Mouse (Mus musculus) hindlimb bud, embryonic 11.5 days (tissue): ENCODE results near the gene Amt.
"Not testable (repeated sequence)": the region's sequence is repeated elsewhere in the genome, so short reads cannot be mapped to it uniquely, and the experiment has no call there.

Experiments
- DNase-seq: peaks from one replicate; pipeline ENCODE4 v3.0.0-alpha.2; 2012; ENCODE audit warnings: low read depth, low spot score; ENCODE audit errors: extremely low spot score

The Amt gene

GRCm38 (mm10) chr9:108280071-108280828 is 16.4 kb upstream of the Amt start:
- DNase-seq = no peak

- no peak for DNase-seq
Observed at GRCm38 (mm10) chr9:108284410-108284809, 12.2 kb upstream of the Amt start.

GRCm38 (mm10) chr9:108287526-108288238 is 9.0 kb upstream of the Amt start:
- DNase-seq = not testable (repeated sequence)

GRCm38 (mm10) chr9:108289347-108289746 is 7.3 kb upstream of the Amt start:
- DNase-seq = no peak

GRCm38 (mm10) chr9:108290016-108290750 is 6.5 kb upstream of the Amt start, which contains the start of gene Nicn1:
Gene Nicn1, plus strand, starts transcription at chr9:108290429.
- DNase-seq = peak; percentile 92

- DNase-seq = no peak
Observed at GRCm38 (mm10) chr9:108290773-108291172, 5.9 kb upstream of the Amt start.

GRCm38 (mm10) chr9:108301853-108302252 is 5.2 kb downstream of the Amt start:
- no peak for DNase-seq

GRCm38 (mm10) chr9:108304716-108305115 is 8.1 kb downstream of the Amt start:
- no peak for DNase-seq

- no peak for DNase-seq
Observed at GRCm38 (mm10) chr9:108305170-108305569, 8.5 kb downstream of the Amt start.

GRCm38 (mm10) chr9:108305629-108306520 is 9.2 kb downstream of the Amt start, which contains the start of the genes Rhoa and Tcta:
Gene Rhoa, plus strand, starts transcription at chr9:108306129.
Gene Tcta, minus strand, starts transcription at chr9:108306160.
- peak; percentile 99 for DNase-seq

GRCm38 (mm10) chr9:108306571-108306980 is 9.9 kb downstream of the Amt start:
- DNase-seq = no peak

GRCm38 (mm10) chr9:108307021-108307807 is 10.6 kb downstream of the Amt start:
- DNase-seq = no peak

GRCm38 (mm10) chr9:108308141-108308540 is 11.5 kb downstream of the Amt start:
- DNase-seq = no peak

GRCm38 (mm10) chr9:108317572-108317971 is 20.9 kb downstream of the Amt start:
- no peak for DNase-seq

- DNase-seq = no peak
Observed at GRCm38 (mm10) chr9:108318462-108318861, 21.8 kb downstream of the Amt start.

- DNase-seq = not testable (repeated sequence)
Observed at GRCm38 (mm10) chr9:108322054-108322453, 25.4 kb downstream of the Amt start.

GRCm38 (mm10) chr9:108324784-108325183 is 28.1 kb downstream of the Amt start:
- no peak for DNase-seq

GRCm38 (mm10) chr9:108325811-108326210 is 29.2 kb downstream of the Amt start:
- no peak for DNase-seq

- no peak for DNase-seq
Observed at GRCm38 (mm10) chr9:108337848-108338550, 41.3 kb downstream of the Amt start.
